Mouse (Mus musculus): ENCODE measurements at regions not wholly inside any gene's neighbourhood (a gene's known extent, or its start where the extent isn't known, plus 50 kb on each side); places are given as distances from the start of the nearest gene placed in this dataset.
"Not testable (repeated sequence)": the region's sequence is repeated elsewhere in the genome, so short reads cannot be mapped to it uniquely, and the experiment has no call there.

DNA sequence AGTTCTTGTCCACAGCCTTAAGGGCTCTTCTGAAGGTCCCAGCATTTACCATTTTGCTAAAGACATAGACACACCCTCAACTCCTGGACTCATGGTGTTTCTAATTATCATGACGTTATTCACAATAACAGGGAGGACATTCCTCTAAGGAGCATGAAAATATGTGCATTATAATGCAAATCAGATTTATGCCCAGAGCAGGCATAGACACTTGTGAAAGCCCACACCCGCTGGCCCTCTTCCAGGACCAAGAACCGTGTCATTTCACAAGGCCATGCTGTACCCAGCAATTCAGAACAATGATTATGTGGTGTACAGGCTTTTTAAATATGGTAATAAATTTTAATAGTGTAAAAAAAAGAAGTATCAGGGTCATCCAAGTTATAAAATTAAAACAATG lies 1040.4 kb downstream of the Poteg start:
- TF ChIP-seq EP300 (IDR thresholded peaks at IDR 0.05), result no peak
- H3K9ac ChIP-seq (replicated peaks; ENCODE audit: low read depth), result no peak overlapping the region
- no peaks in the 10 kb centered on the region for H3K9me3 ChIP-seq (ENCODE audit: low read length)
- no peak overlapping the region for H3K4me3 ChIP-seq (ENCODE audit: low read depth, low read length)
- H3K4me1 ChIP-seq (ENCODE audit: insufficient read depth, low read depth, low read length), result no peaks in the 10 kb centered on the region
- ATAC-seq (no peak), DNase-seq (ENCODE audit: low spot score) (no peak)
- H3K36me3 ChIP-seq (ENCODE audit: insufficient read depth, low read length), result no peaks in the 10 kb centered on the region
- WGBS, result 74% methylated on average over 3 of the region's 3 CpGs
- H3K27ac ChIP-seq (ENCODE audit: low read length), result no peak overlapping the region
- H3K4me2 ChIP-seq (replicated peaks; ENCODE audit: low read depth, low read length), result no peak overlapping the region
- no peaks in the 10 kb centered on the region for H3K27me3 ChIP-seq (replicated peaks; ENCODE audit: insufficient read depth, low read length)

DNA sequence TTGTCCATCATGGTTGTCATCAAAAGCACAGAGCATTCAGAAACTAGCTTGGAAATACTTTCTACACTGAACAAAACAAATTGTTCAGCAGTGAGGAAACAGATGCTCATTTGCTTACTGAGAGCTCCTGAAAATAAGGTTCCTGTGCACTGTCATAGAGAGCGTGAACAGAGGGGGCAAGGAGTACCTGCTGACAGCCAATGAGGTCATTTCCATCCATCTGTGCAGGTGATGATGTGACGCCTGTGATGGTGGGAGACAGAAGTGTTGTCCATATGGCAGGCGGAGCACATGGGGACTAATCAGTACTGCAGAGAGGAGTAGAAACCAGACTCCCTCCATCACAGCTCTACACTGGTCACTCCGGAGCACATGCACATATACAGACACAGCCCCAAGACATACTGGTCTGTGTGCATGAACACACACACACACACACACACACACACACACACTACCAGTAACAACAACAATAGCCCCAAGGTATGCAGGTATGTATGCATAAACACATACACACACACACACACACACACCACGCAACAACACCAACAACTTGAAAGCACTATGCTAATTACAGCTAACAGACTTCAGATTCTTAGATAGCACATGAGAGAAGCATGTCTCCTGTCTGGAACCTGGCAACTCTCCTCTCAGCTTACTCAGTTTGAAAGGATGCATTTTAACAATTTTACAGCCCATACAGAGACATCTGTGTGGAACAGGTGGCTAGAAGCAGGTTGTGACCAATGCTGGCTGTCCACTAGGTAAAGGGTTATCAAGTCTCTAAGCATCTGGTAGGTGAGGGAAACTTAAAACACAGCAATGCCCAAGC lies 1056.2 kb downstream of the Poteg start:
- no peak overlapping the region for H3K4me3 ChIP-seq (ENCODE audit: low read depth, low read length)
- H3K27ac ChIP-seq (ENCODE audit: low read length), result no peak overlapping the region
- WGBS, result 77% methylated on average over 5 of the region's 5 CpGs
- H3K4me1 ChIP-seq (ENCODE audit: insufficient read depth, low read depth, low read length), result no peaks in the 10 kb centered on the region
- TF ChIP-seq CTCF (IDR thresholded peaks at IDR 0.05) (no peak), EP300 (IDR thresholded peaks at IDR 0.05) (no peak)
- no peaks in the 10 kb centered on the region for H3K36me3 ChIP-seq (ENCODE audit: insufficient read depth, low read length)
- H3K9me3 ChIP-seq (ENCODE audit: low read length), result no peaks in the 10 kb centered on the region
- no peaks in the 10 kb centered on the region for H3K27me3 ChIP-seq (replicated peaks; ENCODE audit: insufficient read depth, low read length)
- H3K9ac ChIP-seq (replicated peaks; ENCODE audit: low read depth), result no peak overlapping the region
- DNase-seq (ENCODE audit: low spot score), result no peak
- no peak overlapping the region for H3K4me2 ChIP-seq (replicated peaks; ENCODE audit: low read depth, low read length)
- ATAC-seq, result no peak

DNA sequence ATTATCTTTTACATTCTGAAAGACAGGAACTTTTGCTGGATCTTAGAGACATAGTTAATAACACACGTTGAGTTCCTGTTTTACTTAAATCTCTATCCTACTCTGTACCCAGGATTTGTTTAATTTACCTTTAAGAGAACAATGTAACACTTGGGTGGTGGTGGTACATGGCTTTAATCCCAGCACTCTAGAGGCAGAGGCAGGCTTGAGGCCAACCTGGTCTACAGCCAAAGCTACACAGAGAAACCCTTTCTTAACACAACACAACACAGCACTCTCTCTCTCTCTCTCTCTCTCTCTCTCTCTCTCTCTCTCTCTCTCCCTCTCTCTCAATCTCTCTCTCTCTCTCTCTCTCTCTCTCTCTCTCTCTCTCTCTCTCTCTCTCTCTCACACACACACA lies 1076.0 kb downstream of the Poteg start:
- not testable (repeated sequence) for ATAC-seq; H3K4me1 ChIP-seq (ENCODE audit: insufficient read depth, low read depth, low read length); DNase-seq (ENCODE audit: low spot score); H3K4me2 ChIP-seq (replicated peaks; ENCODE audit: low read depth, low read length); H3K9ac ChIP-seq (replicated peaks; ENCODE audit: low read depth); H3K9me3 ChIP-seq (ENCODE audit: low read length); H3K27me3 ChIP-seq (replicated peaks; ENCODE audit: insufficient read depth, low read length); H3K4me3 ChIP-seq (ENCODE audit: low read depth, low read length); H3K27ac ChIP-seq (ENCODE audit: low read length); H3K36me3 ChIP-seq (ENCODE audit: insufficient read depth, low read length)
- 77% methylated on average over 1 of the region's 1 CpGs for whole genome bisulfite sequencing

DNA sequence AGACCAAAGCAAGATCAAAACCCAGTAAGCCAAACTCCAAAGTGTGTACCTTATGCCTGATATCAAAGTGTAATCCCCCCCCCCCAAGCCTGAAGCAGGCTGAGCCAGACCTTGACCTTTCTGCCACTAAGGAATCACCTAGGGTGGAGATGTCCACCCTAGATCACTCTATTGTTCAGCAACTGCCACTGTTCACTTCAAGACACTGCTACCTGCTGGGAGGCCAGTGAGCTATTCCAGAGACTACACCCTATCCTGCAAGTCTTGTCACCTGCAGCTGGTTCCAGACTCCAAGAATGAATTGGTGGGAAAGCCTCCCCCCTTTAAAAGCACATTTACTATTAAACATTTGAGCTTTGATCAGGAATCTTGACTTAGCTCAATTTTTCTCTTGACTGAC lies 1099.8 kb downstream of the Poteg start:
- DNase-seq (ENCODE audit: low spot score), result no peak
- H3K36me3 ChIP-seq (ENCODE audit: insufficient read depth, low read length), result no peaks in the 10 kb centered on the region
- no peak overlapping the region for H3K27ac ChIP-seq (ENCODE audit: low read length)
- no peaks in the 10 kb centered on the region for H3K4me1 ChIP-seq (ENCODE audit: insufficient read depth, low read depth, low read length)
- H3K27me3 ChIP-seq (replicated peaks; ENCODE audit: insufficient read depth, low read length), result no peaks in the 10 kb centered on the region
- H3K9ac ChIP-seq (replicated peaks; ENCODE audit: low read depth), result no peak overlapping the region
- no peak overlapping the region for H3K4me2 ChIP-seq (replicated peaks; ENCODE audit: low read depth, low read length)
- no peak for ATAC-seq
- no peaks in the 10 kb centered on the region for H3K9me3 ChIP-seq (ENCODE audit: low read length)
- TF ChIP-seq CTCF (IDR thresholded peaks at IDR 0.05) (no peak), EP300 (IDR thresholded peaks at IDR 0.05) (no peak)
- no peak overlapping the region for H3K4me3 ChIP-seq (ENCODE audit: low read depth, low read length)

DNA sequence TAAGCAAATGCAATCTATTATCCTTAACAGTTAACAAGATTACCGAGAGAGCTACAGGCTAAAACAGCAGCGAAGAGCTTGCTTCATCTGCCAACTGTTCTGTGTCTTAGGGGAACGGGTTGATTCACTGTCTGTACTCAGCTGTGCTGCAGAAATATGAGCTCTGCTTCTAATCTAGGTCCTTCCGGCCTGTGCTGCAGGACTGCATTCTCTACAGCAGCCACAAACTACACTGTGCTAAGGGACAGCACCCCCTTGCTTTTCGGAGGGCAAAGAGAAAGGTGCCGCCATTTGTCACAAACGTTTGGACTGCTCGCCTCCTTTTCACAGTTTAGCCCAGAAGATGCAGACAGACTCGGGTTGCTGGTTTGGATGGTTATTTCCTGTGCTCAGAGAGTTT lies 1112.4 kb downstream of the Poteg start:
- Histone ChIP-seq H3K4me2 (replicated peaks; ENCODE audit: low read depth, low read length) (no peak overlapping the region), H3K36me3 (ENCODE audit: insufficient read depth, low read length) (no peaks in the 10 kb centered on the region), H3K27me3 (replicated peaks; ENCODE audit: insufficient read depth, low read length) (no peaks in the 10 kb centered on the region), H3K4me3 (ENCODE audit: low read depth, low read length) (no peak overlapping the region), H3K27ac (ENCODE audit: low read length) (no peak overlapping the region), H3K9ac (replicated peaks; ENCODE audit: low read depth) (no peak overlapping the region), H3K9me3 (ENCODE audit: low read length) (no peaks in the 10 kb centered on the region), H3K4me1 (ENCODE audit: insufficient read depth, low read depth, low read length) (no peaks in the 10 kb centered on the region)
- ATAC-seq (no peak), DNase-seq (ENCODE audit: low spot score) (no peak)
- 51% methylated on average over 9 of the region's 9 CpGs for WGBS
- TF ChIP-seq EP300 (IDR thresholded peaks at IDR 0.05) (no peak), CTCF (IDR thresholded peaks at IDR 0.05) (no peak)

GRCm38 (mm10) chr8:28579250-28579651 lies 1131.8 kb downstream of the Poteg start:
- Histone ChIP-seq H3K4me3 (ENCODE audit: low read depth, low read length) (no peak overlapping the region), H3K4me1 (ENCODE audit: insufficient read depth, low read depth, low read length) (no peaks in the 10 kb centered on the region), H3K9me3 (ENCODE audit: low read length) (no peaks in the 10 kb centered on the region), H3K27me3 (replicated peaks; ENCODE audit: insufficient read depth, low read length) (no peaks in the 10 kb centered on the region), H3K4me2 (replicated peaks; ENCODE audit: low read depth, low read length) (no peak overlapping the region), H3K9ac (replicated peaks; ENCODE audit: low read depth) (no peak overlapping the region), H3K27ac (ENCODE audit: low read length) (no peak overlapping the region), H3K36me3 (ENCODE audit: insufficient read depth, low read length) (no peaks in the 10 kb centered on the region)
- ATAC-seq, result peak; percentile 88
- WGBS, result 13% methylated on average over 8 of the region's 8 CpGs
- peak; percentile 70 for DNase-seq (ENCODE audit: low spot score)
- TF ChIP-seq CTCF (IDR thresholded peaks at IDR 0.05) (peak; percentile 64), EP300 (IDR thresholded peaks at IDR 0.05) (peak; percentile 94)

- H3K9me3 ChIP-seq (ENCODE audit: low read length), result no peaks in the 10 kb centered on the region
- no peaks in the 10 kb centered on the region for H3K4me1 ChIP-seq (ENCODE audit: insufficient read depth, low read depth, low read length)
- H3K4me3 ChIP-seq (ENCODE audit: low read depth, low read length), result no peak overlapping the region
- TF ChIP-seq CTCF (IDR thresholded peaks at IDR 0.05) (no peak), EP300 (IDR thresholded peaks at IDR 0.05) (no peak)
- 98% methylated on average over 2 of the region's 2 CpGs for WGBS
- ATAC-seq (no peak), DNase-seq (ENCODE audit: low spot score) (no peak)
- H3K27me3 ChIP-seq (replicated peaks; ENCODE audit: insufficient read depth, low read length), result no peaks in the 10 kb centered on the region
- H3K27ac ChIP-seq (ENCODE audit: low read length), result no peak overlapping the region
- no peaks in the 10 kb centered on the region for H3K36me3 ChIP-seq (ENCODE audit: insufficient read depth, low read length)
- H3K4me2 ChIP-seq (replicated peaks; ENCODE audit: low read depth, low read length), result no peak overlapping the region
- no peak overlapping the region for H3K9ac ChIP-seq (replicated peaks; ENCODE audit: low read depth)
Observed at GRCm38 (mm10) chr8:28580821-28581220, 1133.4 kb downstream of the Poteg start.

All from lung, postnatal 0 days (tissue).